8 mouse cellular contexts compared by ENCODE assay signal in genomic region chr11:72361385-72362346, GRCm38 (mm10). TPM values are rescaled to one million over a fixed set of nuclear protein-coding genes. Genes with fewer than 3 reads are reported as not detected.
DNase-seq lines count a peak whose midpoint lies in the region; ATAC-seq lines count a peak whose summit lies in the region.

No protein-coding gene starts in this region.

- 7% methylated on average over 42 of the region's 42 CpGs for WGBS in intestine, embryonic 15.5 days

- peak; percentile 89 for ATAC-seq in intestine, embryonic 15.5 days
- ATAC-seq in monocyte, adult 5-6 weeks (replicated peaks; ENCODE audit: insufficient number of reproducible peaks, low FRiP score, low TSS enrichment, poor library complexity, severe bottlenecking) = no peak

- peak overlapping the region; percentile 40 for H3K4me3 ChIP-seq in intestine, embryonic 15.5 days (replicated peaks)

- peaks cover 7% of the 10 kb centered on the region for H3K4me1 ChIP-seq in intestine, embryonic 15.5 days (replicated peaks)

- H3K36me3 ChIP-seq in intestine, embryonic 15.5 days = no peaks in the 10 kb centered on the region

- DNase-seq in adrenal gland, postnatal 10 days = peak; percentile 77
- DNase-seq in cerebellum, postnatal 25 days = peak; percentile 50 to 71
- DNase-seq in frontal cortex, postnatal 36 days (ENCODE audit: low spot score in 2 of 2) = peak; percentile 74 to 83
- peak; percentile 44 to 65 for DNase-seq in left cerebral cortex, adult 8-10 months (ENCODE audit: low spot score in 2 of 2)
- peak; percentile 78 for DNase-seq in lung, postnatal 36 days
- peak; percentile 80 for DNase-seq in right cerebral cortex, adult 18-20 months

- H3K27ac ChIP-seq in intestine, embryonic 15.5 days = no peak overlapping the region

- H3K9ac ChIP-seq in intestine, embryonic 15.5 days = peak overlapping the region; percentile 26

- no peaks in the 10 kb centered on the region for H3K27me3 ChIP-seq in intestine, embryonic 15.5 days (replicated peaks)

- no peaks in the 10 kb centered on the region for H3K9me3 ChIP-seq in intestine, embryonic 15.5 days

- H3K4me2 ChIP-seq in intestine, embryonic 15.5 days (replicated peaks) = peak overlapping the region; percentile 78

RNA-seq across cellular contexts. Expression of gene Tekt1, which starts 0.6 kb away (rescaled TPM):
- total RNA-seq in adrenal gland, postnatal 10 days (2021) = under 1 TPM in 1 of 2 experiments, not detected in 1; 0.21 TPM
- polyA plus RNA-seq in intestine, embryonic 15.5 days (2015; fragmentation: Nextera tagmentation; extraction: Ambion mirVana) = 0.19 and 0.33 TPM in 2 replicates
- 1 to 10 TPM; 1.3 to 3.5 (median 2.5) TPM for total RNA-seq in left cerebral cortex, adult 8-10 months (2022)
- total RNA-seq in monocyte, adult 5-6 weeks (2017) = not detected in 3 replicates

RNA-seq across cellular contexts. Expression of gene Fbxo39, which starts 47.4 kb away (rescaled TPM):
- not detected for total RNA-seq in adrenal gland, postnatal 10 days (2021)
- polyA plus RNA-seq in intestine, embryonic 15.5 days (2015; fragmentation: Nextera tagmentation; extraction: Ambion mirVana) = not detected in 2 replicates
- total RNA-seq in left cerebral cortex, adult 8-10 months (2022) = not detected
- 0.29 to 0.57 TPM in 2 of 3 replicates, not detected in the other for total RNA-seq in monocyte, adult 5-6 weeks (2017)

RNA-seq across cellular contexts. Expression of gene Smtnl2, which starts 49.8 kb away (rescaled TPM):
- total RNA-seq in adrenal gland, postnatal 10 days (2021) = 10 to 100 TPM in 1 of 2 experiments, 1 to 10 TPM in 1; 6.6 to 14.7 TPM
- 41.9 and 45.0 TPM in 2 replicates for polyA plus RNA-seq in intestine, embryonic 15.5 days (2015; fragmentation: Nextera tagmentation; extraction: Ambion mirVana)
- total RNA-seq in left cerebral cortex, adult 8-10 months (2022) = 1 to 10 TPM in 2 of 4 experiments, under 1 TPM in 2; 0.89 to 2.9 (median 1.1) TPM
- not detected in 3 replicates for total RNA-seq in monocyte, adult 5-6 weeks (2017)
